Mouse (Mus musculus) layer of hippocampus, adult 8-10 months (tissue): ENCODE data around the gene Uba2. TPM values are rescaled to one million over a fixed set of nuclear protein-coding genes. Genes with fewer than 3 reads are reported as not detected.
"Not testable (repeated sequence)": the region's sequence is repeated elsewhere in the genome, so short reads cannot be mapped to it uniquely, and the experiment has no call there.

Experiments used
- DNase-seq, 2 experiments: peaks; one replicate each; pipeline ENCODE4 v3.0.0; 2022; ENCODE audit warnings: low spot score in 2 of 2
- total RNA-seq, 4 experiments: library from RNA; stranded (reverse); gene quantifications; 2 replicates each; pipeline ENCODE4 v1.2.4; 2022

The Uba2 gene
- total RNA-seq, result 10 to 100 TPM; 81.8 to 91.5 (median 88.2) TPM

DNA sequence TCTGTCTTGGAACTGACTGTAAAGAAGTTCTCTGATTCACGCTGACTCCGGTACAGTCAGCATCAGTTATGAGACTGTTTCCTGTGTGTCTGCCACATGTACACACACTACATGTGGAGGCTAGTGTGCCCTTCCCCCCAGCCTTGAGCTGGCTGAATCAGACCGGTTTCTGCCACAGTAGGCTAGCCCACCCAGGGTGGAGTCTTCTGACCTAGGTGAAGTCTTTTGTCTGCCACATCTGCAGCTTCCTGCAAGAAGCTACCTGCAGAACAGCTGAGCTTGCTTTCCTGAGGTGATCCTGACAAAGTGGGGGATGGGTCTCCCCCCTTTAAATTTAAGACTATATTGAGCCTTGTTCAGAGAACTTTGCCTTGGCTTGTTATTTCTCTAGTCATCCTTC lies at the start of gene Uba2:
Gene Uba2 (minus strand): TSS at position 146 of the 400 bp plus-strand sequence.
- DNase-seq, result no peak

GRCm38 (mm10) chr7:34218496-34218895 lies 49.1 kb upstream of the Uba2 start:
- no peak for DNase-seq

DNA sequence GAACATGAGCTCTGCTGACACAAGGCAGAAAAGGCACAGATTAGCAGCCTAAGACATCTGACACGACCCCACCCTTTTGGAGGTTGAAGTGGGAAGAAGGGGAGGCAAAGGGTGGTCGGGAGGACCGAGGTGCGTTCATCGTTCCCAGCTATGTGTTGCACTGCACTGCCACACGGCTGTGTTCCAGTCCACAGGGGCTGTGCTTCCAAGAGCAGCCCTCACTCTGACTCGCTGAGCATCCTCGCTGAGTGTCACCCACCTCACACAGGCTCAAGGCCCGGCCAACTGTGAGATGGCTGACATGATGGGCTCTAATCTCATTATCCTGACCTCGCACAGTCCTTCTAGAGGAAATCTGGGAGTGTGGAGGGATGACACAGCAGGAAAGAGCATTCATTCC lies 47.1 kb upstream of the Uba2 start:
- no peak for DNase-seq

GRCm38 (mm10) chr7:34215481-34215880 lies 46.1 kb upstream of the Uba2 start:
- DNase-seq, result no peak

DNA sequence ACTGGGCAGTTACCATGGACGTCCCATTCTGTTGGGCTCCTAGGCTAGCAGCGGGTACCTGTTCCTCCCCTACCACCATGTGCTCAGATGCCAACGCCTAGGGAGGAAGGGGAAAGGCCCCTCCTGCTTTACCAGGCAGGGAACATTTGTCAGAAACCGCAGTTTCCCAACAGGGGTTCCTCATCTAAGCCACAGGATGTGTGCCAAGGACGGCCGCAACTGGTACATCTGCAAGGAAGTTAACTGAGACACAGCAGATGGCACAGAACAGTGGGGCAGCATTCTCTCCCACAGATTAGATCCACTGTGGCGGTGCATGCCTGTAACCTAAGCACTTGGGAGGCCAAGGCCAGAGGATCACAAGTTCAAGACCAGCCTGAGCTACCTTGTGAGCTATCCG lies 45.2 kb upstream of the Uba2 start:
- peak in 1 of 2 experiments; percentile 43 for DNase-seq

DNA sequence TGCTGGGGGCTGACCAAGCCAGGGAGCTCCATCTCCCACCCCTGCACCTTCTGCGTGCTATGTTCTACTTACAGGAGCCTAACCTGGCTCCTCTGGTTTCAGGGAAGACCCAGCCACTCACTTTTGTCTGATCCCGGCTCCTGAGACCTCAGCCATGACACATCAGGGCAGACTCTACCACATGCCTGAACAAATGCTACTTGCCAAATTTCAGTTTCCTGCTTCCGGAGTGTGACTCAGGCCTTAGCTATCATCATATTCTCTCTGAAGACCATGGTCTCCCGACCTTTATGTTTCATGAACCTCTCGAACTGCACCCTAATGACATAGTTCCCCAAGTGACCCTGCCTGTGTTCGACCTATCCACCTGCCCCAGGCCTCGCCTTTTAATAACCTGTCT lies 43.9 kb upstream of the Uba2 start:
- DNase-seq, result no peak

- DNase-seq, result no peak
These were observed 38.8 kb upstream of the Uba2 start for GRCm38 (mm10) chr7:34208027-34208745.

DNA sequence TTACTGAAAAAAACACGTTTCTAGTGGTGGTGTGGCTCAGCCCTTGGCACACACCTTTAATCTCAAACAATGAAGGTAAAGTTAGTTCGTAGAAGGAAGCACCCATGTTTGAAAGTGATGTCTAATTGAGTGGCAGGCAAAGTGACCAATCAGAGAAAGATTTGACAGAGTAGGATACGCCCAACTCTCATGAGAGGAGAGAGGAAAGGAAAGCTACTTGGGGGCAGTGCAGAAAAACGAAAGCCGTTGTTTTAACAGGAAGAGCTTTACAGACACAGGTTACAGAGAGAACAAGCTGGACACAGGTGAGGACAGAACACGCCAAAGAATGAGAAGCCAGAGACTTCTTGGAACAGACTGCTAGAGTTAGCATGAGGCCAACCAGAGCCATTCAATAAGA lies 36.9 kb upstream of the Uba2 start:
- DNase-seq, result no peak

DNA sequence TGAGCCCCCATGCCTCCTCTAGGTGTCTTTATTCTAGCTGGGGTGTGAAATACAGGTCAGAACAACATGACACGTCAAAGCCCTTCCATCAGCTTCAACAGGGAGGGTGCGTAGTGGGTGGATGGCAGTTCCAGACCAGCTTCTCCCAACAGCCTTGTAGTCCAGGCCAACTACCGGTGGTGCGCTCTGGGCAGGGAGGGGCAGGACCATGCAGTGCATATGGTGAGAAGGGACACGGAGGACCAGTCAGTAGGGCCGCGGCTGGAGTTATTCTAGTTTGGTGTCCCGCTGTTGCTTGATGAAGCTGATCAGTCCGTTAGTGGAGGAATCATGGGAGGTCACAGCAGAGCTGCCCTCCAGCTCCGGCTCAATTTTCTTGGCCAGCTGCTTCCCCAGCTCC lies 32.7 kb upstream of the Uba2 start:
- DNase-seq, result not testable (repeated sequence)

GRCm38 (mm10) chr7:34200829-34201228 lies 31.4 kb upstream of the Uba2 start:
- no peak for DNase-seq

DNA sequence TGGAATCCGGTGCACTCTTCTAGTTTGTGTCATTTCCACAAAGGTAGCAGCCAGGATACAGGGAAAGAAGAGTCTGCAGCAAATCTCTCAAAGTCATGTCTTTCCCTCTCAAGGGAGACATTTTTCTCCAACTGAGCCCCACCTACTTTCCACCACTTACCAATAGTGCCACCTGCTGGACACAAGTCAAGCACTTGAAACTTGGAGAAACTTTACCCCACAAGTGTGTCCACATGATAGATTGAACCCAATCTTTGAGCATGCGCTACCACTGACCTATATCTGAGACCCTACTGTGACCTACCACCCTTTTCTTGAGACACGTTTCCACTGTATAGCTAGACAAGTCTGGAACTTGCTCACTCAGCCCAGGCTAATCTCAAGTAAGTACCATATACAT lies 28.9 kb upstream of the Uba2 start:
- DNase-seq, result no peak

- peak; percentile 87 to 92 for DNase-seq
These were observed 27.0 kb upstream of the Uba2 start, which contains the start of gene Pdcd2l for GRCm38 (mm10) chr7:34196132-34197128. Gene Pdcd2l (minus strand): TSS chr7:34196661.

- no peak for DNase-seq
These were observed 26.2 kb upstream of the Uba2 start for GRCm38 (mm10) chr7:34195632-34196031.

DNA sequence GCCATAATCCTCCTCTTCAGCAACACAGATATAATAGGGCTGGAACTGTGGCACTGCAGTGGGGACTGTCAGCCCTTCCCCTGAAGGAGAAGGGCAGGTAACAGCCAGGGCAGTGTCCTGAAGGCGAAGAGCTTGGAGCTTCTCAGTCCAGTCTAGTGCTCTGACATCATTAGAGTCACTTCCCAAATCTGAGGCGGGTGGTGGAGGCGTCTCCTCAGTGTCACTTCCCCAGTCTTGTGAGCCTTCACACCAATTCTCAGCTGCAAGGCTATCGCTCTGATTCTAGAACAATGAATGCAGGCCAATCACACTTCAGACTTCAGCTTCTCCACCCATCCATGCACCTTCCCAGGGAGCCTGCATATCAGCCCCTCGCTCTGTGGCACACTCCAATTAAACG lies 23.4 kb upstream of the Uba2 start:
- no peak for DNase-seq

DNA sequence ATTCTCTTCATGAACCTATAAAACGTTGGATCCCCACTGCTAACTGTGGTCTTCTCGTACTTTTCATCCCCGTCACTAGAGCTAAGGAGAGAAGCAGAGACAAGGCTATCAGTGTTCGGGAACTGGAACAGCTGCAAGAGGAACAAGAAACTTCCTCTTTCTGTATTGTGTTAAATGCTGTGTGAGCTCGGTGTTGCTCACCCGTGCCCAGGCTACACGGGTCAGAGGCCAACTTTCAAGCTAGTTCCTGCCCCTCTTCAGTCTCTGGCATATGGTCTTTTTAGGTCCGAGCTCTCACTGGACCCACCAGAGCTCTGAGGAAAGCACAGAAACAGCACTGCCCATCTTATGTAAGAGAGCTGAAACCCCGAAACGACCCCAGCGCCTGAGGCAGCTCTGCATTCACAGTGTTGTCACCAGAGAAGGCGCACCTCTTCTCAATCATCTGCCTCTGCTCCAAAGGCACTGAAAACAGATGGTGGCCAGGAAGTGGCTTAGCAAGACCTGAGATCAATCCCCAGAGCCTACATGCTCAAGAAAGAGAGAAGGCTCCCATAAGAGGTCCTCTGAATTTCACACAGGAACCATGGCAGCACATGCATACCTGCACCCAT lies 20.1 kb upstream of the Uba2 start:
- no peak for DNase-seq

DNA sequence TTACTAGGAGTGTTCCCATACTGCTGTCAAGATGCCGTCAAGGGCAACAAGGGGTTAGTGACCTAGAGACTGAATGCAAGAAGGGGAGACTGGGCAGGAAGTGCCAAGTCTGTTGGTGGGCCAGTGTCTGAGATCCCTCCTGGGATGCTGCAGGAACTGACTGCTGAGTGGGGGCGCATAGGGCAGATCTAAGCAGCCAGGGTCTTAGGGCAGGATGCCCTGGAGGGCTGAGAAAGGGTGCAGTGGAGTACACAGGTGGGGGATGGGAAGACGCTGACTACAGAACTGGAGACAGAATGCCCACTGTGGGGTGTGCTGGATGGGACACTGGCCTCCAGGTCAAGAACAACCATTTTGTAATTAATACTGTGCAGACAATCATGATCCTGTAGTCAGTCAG lies 14.4 kb upstream of the Uba2 start:
- no peak for DNase-seq

DNA sequence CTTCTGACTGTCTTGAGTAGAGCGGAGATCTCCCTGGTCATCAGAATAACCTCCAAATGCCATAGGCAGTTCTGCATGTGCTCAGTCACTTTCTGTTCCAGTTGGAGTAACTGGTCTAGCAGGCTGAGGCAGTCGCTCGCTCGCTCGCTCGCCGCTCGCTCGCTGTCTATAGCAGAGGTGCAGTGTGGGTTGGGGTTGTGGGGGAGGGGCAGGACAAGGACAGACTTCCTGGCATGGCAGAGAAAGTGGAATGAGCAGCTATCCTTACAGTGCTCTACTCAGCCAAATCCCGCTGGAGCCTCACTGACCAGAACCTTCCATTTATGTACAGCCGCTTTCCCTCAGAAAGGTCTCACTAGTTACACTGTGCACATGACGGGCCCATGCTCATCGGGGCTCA lies 14.0 kb upstream of the Uba2 start:
- DNase-seq, result no peak

DNA sequence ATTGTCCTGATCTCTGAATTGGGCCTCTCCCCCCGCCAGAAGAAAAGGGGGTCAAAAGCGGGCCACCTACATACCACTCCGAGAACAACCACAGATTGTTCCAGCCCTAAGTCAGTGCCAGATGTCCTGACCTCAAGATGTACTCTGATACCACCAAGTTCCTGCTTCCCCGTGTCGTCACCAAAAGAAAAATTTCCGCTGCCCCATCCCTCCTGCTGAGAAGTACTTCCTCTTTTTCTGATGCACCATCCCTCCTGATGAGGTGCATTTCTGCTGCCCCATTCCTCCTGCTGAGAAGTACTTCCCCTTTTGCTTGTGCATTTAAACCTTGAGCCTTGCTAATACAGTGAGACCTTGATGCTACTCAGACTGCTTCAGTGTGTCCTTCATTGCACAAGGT lies 6.8 kb upstream of the Uba2 start:
- not testable (repeated sequence) for DNase-seq

DNA sequence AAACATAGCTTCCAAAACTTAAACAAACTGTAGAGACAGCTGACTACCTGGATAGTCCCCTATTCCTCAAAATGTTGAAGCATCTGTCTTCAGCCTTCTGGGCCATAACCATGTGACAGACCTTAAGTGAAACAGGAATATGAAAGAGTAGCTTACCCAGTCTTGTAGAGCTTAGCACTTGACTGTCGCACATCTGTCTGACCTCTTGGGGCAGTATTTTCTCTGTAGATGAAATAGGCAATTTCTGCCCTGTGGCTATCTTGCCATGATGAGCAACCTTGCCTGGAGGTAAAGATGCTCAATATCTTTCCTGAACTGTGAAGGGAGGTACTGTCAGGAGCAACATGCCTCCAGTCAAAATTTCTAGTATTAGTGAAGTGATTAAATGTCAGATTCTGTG lies 2.9 kb upstream of the Uba2 start:
- no peak for DNase-seq

- DNase-seq, result peak; percentile 87 to 92
These were observed 738 bp downstream of the Uba2 start for GRCm38 (mm10) chr7:34168470-34169251.
